In the genomic region with DNA sequence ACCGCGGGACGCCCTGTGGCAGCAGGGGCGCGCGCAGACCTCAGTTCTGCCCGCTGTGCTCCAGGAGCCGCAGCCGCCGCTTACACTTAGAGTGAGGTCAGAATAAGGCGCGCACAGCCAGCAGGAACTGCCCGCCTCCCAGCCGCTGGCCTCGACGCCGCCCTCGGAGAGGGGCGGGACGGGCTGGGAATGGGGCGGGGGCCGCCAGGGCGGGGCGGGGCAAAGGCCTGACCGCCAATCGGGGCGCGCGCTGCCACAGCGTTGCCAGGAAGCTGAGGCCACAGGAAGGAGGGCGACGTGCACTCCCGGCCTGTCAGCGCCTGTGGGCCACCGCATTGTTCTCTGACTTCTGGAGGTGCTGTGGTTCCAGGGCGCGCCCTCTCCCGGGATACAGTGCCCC, we compare ENCODE assay signal across 8 mouse cellular contexts.
A peak's percentile ranks its signal among the peaks of the same experiment; 100 is the strongest.
DNase-seq lines count a peak whose midpoint lies in the region; ATAC-seq and TF ChIP-seq lines count a peak whose summit lies in the region.

No protein-coding gene starts in this region.

- H3K4me1 ChIP-seq in embryonic facial prominence, embryonic 12.5 days: no peaks in the 10 kb centered on the region
- no peaks in the 10 kb centered on the region for H3K4me1 ChIP-seq in heart, embryonic 11.5 days (ENCODE audit: control insufficient read depth, insufficient read depth, low read length)
- no peaks in the 10 kb centered on the region for H3K4me1 ChIP-seq in kidney, adult 2 months (ENCODE audit: control insufficient read depth, insufficient read depth, low read length)
- no peaks in the 10 kb centered on the region for H3K4me1 ChIP-seq in liver, embryonic 16.5 days (ENCODE audit: control insufficient read depth, low read depth, low read length)
- H3K4me1 ChIP-seq in neural tube, embryonic 13.5 days (replicated peaks): no peaks in the 10 kb centered on the region

- H3K27ac ChIP-seq in embryonic facial prominence, embryonic 12.5 days: no peak overlapping the region
- no peak overlapping the region for H3K27ac ChIP-seq in heart, embryonic 11.5 days (ENCODE audit: low read depth, low read length)
- H3K27ac ChIP-seq in kidney, adult 2 months (ENCODE audit: insufficient read depth, low read depth, low read length): no peak overlapping the region
- no peak overlapping the region for H3K27ac ChIP-seq in liver, embryonic 16.5 days (ENCODE audit: low read length)
- H3K27ac ChIP-seq in neural tube, embryonic 13.5 days (replicated peaks): no peak overlapping the region

- ATAC-seq in embryonic facial prominence, embryonic 12.5 days (ENCODE audit: insufficient number of reproducible peaks, insufficient read depth, low FRiP score, low TSS enrichment): 0 out of 2 replicates have a peak, but pooled peaks have one; percentile 69
- ATAC-seq in heart, embryonic 11.5 days (replicated peaks; ENCODE audit: insufficient number of reproducible peaks, low FRiP score, low TSS enrichment): peak; percentile 91
- ATAC-seq in liver, embryonic 16.5 days (ENCODE audit: low read depth): peak; percentile 96
- peak; percentile 81 for ATAC-seq in neural tube, embryonic 13.5 days (ENCODE audit: low read depth)
- ATAC-seq in frontal cortex, adult (ENCODE audit: low TSS enrichment): no peak

- TF ChIP-seq CTCF in kidney, adult 2 months (conservative IDR thresholded peaks at IDR 0.05; ENCODE audit: insufficient read depth, insufficient read length, low read depth, low read length): no peak

- peak overlapping the region; percentile 30 for H3K4me2 ChIP-seq in embryonic facial prominence, embryonic 12.5 days (replicated peaks)
- H3K4me2 ChIP-seq in heart, embryonic 11.5 days: peak overlapping the region; percentile 60
- H3K4me2 ChIP-seq in liver, embryonic 16.5 days (ENCODE audit: low read depth, low read length): peak overlapping the region; percentile 51
- H3K4me2 ChIP-seq in neural tube, embryonic 13.5 days: peak overlapping the region; percentile 34

- peaks cover 8% of the 10 kb centered on the region for H3K27me3 ChIP-seq in embryonic facial prominence, embryonic 12.5 days
- 0 out of 2 replicates have a peak, but pooled peaks cover 3% of the 10 kb centered on the region for H3K27me3 ChIP-seq in heart, embryonic 11.5 days (ENCODE audit: control insufficient read depth, insufficient read depth, low read length)
- no peaks in the 10 kb centered on the region for H3K27me3 ChIP-seq in kidney, adult 2 months (replicated peaks; ENCODE audit: control insufficient read depth, insufficient read depth, low read length)
- H3K27me3 ChIP-seq in liver, embryonic 16.5 days (ENCODE audit: control insufficient read depth, insufficient read depth, low read depth, low read length): no peaks in the 10 kb centered on the region
- H3K27me3 ChIP-seq in neural tube, embryonic 13.5 days: no peaks in the 10 kb centered on the region

- peaks cover 30% of the 10 kb centered on the region for H3K9me3 ChIP-seq in embryonic facial prominence, embryonic 12.5 days
- H3K9me3 ChIP-seq in heart, embryonic 11.5 days (replicated peaks; ENCODE audit: control insufficient read depth, low read length): peaks cover 15% of the 10 kb centered on the region; the same call in 1 of the 2 replicates
- H3K9me3 ChIP-seq in liver, embryonic 16.5 days (replicated peaks; ENCODE audit: control insufficient read depth, low read length): peaks cover 3% of the 10 kb centered on the region
- H3K9me3 ChIP-seq in neural tube, embryonic 13.5 days: peaks cover 44% of the 10 kb centered on the region

- TF ChIP-seq POLR2A in kidney, adult 2 months (IDR thresholded peaks at IDR 0.05; ENCODE audit: low read depth, low read length): no peak

- peak; percentile 22 to 31 for DNase-seq in adrenal gland, adult 18-20 months (ENCODE audit: low spot score in 2 of 2)
- peak; percentile 49 for DNase-seq in kidney, adult 2 months
- peak; percentile 72 for DNase-seq in urinary bladder, postnatal 14 days (ENCODE audit: low spot score)

- WGBS in embryonic facial prominence, embryonic 12.5 days: 18% methylated on average over 27 of the region's 38 CpGs
- WGBS in heart, embryonic 11.5 days (ENCODE audit: insufficient replicate concordance): 5% methylated on average over 21 of the region's 38 CpGs
- 23% methylated on average over 36 of the region's 38 CpGs for WGBS in kidney, adult 2 months
- WGBS in liver, embryonic 16.5 days (ENCODE audit: insufficient replicate concordance): 12% methylated on average over 23 of the region's 38 CpGs
- WGBS in neural tube, embryonic 13.5 days: 10% methylated on average over 36 of the region's 38 CpGs

- H3K9ac ChIP-seq in embryonic facial prominence, embryonic 12.5 days: no peak overlapping the region
- H3K9ac ChIP-seq in heart, embryonic 11.5 days (ENCODE audit: low read depth, low read length): peak overlapping the region; percentile 56; the same call in 1 of the 2 replicates
- H3K9ac ChIP-seq in liver, embryonic 16.5 days (ENCODE audit: low read depth, low read length): peak overlapping the region; percentile 45
- no peak overlapping the region for H3K9ac ChIP-seq in neural tube, embryonic 13.5 days

- no peaks in the 10 kb centered on the region for H3K36me3 ChIP-seq in embryonic facial prominence, embryonic 12.5 days
- no peaks in the 10 kb centered on the region for H3K36me3 ChIP-seq in heart, embryonic 11.5 days (ENCODE audit: control insufficient read depth, insufficient read depth, low read length)
- no peaks in the 10 kb centered on the region for H3K36me3 ChIP-seq in kidney, adult 2 months (ENCODE audit: control insufficient read depth, insufficient read depth, low read length)
- no peaks in the 10 kb centered on the region for H3K36me3 ChIP-seq in liver, embryonic 16.5 days (ENCODE audit: control insufficient read depth, insufficient read depth)
- no peaks in the 10 kb centered on the region for H3K36me3 ChIP-seq in neural tube, embryonic 13.5 days

- peak overlapping the region; percentile 32 for H3K4me3 ChIP-seq in embryonic facial prominence, embryonic 12.5 days
- H3K4me3 ChIP-seq in heart, embryonic 11.5 days (ENCODE audit: low read depth, low read length): peak overlapping the region; percentile 42
- H3K4me3 ChIP-seq in kidney, adult 2 months (ENCODE audit: insufficient read depth, low read depth, low read length): peak overlapping the region; percentile 30; the same call in 1 of the 2 replicates
- H3K4me3 ChIP-seq in liver, embryonic 16.5 days (ENCODE audit: low read depth, low read length): peak overlapping the region; percentile 54
- H3K4me3 ChIP-seq in neural tube, embryonic 13.5 days: peak overlapping the region; percentile 35

Comparison
In these comparisons a context has a peak if more than half of its experiments do, and no peak if none do; other contexts are left out.
1. H3K9ac ChIP-seq: peak in heart, embryonic 11.5 days (single experiment) and liver, embryonic 16.5 days (single experiment); none in embryonic facial prominence, embryonic 12.5 days (single experiment) and neural tube, embryonic 13.5 days (single experiment).
2. Peak in every context shown above with its lines, with median percentiles within 50 percentile points of each other: DNase-seq, H3K4me2 ChIP-seq and H3K4me3 ChIP-seq.